Mouse (Mus musculus): ENCODE measurements around the gene Irf3.

Gene Irf3

DNA sequence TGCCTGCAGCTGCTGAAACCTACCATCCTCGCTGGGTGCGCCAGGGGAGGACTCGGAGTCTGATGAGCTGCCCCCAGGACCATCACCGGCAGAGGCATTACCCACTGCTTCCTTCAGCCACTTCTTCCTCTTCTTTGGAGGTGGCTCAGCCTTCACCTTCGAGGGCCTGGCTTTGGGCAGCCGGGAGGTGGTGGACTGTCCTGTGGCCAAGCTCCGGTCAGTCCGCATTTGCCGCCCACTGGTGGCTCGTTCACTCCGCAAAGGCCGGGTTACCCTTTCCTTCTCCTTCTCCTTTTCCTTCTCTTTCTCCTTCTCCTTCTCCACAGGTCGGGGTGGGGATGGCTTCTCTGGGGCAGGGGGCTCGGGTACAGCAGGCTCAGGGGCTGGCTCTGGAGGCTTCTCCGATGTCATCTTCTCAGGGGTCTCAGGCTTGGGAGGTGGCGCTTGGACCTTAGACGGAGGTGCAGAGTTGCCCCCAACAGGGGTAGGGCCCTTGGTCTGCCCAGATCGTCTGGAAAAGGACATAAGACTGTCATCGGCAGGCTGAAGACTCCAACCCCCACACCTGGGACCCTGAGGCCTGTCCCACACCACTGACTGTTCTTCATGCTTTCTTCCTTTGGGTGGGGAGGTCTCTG, 36.4 kb downstream of the Irf3 start:
- no peak for DNase-seq (ENCODE audit: low read depth, low spot score)

DNA sequence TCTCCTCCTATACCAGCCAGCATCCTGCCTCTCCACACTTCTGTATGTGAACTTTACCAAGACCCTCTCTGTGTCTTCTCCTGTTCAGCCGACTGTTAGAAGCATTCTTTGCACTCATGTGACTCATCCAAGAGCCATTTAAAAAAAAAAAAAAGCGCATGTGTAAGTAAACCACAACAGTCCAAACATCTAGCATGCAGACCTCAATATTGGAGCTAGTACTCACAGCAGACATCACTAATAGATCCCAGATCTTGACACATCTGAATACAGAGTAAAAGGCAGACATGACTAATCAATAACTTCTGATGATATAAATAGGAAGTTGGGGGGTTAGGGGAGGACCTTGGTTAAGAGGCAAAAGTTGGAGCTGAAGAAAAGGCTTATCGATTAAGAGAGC, 38.2 kb downstream of the Irf3 start:
- DNase-seq (ENCODE audit: low read depth, low spot score) = no peak

DNA sequence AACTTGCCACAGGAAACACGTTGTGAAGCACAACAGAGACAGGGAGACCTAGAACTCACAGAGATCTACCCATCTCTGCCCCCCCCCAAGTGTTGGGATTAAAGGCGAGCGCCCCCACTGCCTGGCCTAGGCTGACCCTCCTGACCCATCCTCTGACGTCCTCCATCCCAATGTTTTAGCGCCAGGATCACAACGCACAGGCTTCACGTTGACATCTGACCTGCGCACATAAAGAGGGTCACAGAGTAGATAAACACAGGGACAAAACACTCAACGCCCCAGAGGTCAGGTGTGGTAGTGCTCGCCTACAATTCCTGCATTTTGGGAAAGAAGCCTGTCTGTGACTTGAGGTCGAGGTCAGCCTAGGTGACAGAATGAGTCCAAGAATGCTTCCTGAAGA, 39.3 kb downstream of the Irf3 start:
- no peak for DNase-seq (ENCODE audit: low read depth, low spot score)

DNA sequence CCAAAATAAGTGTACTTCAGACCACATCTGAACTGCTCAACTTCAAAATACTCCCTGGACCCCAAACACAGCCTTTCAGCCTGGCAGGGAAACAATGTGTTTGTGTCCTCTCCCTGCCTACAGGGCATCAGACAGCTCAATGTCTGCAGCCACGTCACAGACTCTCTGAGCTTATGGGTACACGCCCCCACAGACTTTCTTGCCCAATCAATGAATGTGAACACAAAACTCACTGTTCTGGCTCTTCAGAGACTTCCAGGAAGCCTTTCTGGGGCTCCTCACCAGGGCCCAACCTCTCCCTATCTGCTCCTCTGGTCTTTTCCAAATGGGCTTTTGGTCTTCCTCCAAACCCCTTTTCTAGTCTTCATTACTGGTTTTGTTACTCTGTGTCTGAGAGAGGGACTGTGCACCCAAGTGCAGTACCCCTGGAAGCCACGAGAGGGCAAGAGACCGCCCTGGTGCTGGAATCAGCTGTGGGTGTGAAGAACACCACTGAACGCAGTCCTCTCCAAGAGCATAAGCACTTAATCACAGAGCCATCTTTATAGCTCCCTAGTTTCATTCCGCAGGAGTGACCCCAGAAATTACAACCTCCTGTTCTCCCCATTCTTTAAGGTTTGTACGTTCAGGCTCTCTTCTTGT, 40.4 kb downstream of the Irf3 start:
- peak; percentile 46 for DNase-seq (ENCODE audit: low read depth, low spot score)

DNA sequence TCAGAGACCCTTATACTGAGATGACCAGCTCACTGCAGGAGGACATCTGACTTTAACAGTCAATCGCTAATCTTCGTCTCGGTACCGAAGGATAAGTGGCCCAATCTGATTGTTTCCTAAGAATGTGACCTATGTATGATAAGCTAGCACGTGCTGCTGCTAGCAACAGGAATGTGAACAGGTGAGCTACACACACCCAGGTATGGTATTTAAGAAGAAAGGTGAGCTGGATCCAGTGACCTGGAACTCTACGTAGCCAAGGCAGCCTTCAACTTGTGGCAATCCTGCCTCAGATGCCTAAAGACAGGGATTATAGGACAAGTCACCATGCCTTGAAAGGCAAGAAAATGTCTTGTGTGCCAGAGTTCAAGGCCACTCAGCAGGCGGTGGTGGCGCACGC, 41.0 kb downstream of the Irf3 start:
- no peak for DNase-seq (ENCODE audit: low read depth, low spot score)

DNA sequence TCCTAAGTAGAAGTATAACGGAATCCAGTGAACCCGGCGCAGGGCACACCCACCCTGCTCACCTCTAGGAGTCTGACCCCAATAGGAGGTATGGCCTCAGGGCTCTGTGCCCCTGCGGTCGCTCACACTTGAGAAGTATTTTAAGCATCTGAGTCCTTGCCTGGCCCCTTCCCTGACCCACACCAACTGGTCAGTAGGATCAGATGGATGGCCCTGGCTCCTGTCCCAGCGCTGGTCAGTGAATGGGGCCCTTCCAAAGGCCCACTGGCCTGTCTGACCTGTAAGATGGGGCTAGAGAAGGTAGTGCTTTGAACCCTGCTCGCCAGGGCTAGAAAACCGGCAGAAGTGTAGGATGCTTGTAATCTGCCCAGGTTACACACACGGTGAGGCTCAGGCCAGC, 43.4 kb downstream of the Irf3 start:
- no peak for DNase-seq (ENCODE audit: low read depth, low spot score)

DNA sequence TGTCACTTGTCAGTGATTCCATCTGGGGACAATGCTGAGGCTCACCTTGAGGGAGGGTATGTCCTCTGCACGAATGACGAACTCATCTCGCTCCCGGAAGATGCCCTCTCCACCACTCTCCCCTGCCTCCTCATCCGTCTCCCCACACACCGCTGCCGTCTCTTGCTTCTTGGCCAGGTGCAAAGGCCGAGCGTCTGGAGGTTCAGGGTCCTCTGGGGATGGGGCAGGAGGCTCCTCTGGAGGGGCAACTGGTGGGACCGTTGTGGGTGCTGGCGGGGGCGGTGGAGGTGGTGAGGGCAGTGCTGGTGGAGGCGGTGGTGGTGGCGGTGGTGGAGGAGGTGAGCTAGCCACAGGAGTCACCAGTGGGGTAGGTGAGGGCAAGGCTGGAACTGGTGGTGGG, 45.9 kb downstream of the Irf3 start:
- no peak for DNase-seq (ENCODE audit: low read depth, low spot score)

DNA sequence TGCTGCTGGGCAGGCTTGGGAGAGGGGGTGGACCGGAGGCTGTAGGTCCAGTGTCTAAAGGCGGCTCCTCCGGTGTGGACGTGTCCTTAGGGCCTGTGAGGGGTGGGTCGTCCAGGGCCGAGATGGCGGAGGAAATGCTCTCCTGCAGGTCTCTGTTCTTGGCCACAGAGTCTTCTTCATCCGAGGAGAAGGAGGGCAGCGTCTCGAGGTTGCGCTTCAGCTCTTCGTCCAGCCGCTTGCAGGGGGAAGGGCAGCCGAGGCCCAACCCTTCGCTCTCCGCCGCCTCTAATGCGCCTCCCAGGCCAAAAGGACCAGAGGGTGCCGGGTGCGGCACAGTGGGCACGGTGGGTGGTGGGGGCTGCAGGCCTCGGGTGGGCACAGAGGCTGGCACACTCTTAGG, 48.3 kb downstream of the Irf3 start:
- no peak for DNase-seq (ENCODE audit: low read depth, low spot score)

DNA sequence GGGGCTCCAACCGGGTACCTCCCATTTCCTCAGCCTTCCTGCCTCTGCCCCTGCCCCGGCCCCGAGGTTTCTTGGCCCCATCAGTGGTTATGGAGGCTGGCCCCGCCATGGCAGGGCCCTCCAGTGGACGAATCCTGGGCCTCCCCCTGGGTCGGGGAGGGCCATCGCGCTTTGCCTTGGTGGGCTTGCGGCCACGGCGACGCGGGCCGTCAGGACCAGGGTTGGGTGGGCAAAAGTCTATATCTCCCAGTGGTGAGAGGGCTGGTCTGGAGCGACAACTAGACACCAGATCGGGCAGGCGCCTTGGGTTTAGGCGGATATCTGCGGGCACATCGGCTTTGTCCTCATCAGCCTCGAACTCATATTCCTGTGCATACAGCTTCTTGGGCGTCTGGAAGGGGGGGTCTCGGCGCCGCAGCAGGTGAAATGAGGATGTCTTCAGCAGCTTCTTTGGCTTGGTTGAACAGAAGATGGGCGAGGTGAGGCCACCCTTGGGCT, 49.5 kb downstream of the Irf3 start:
- DNase-seq (ENCODE audit: low read depth, low spot score) = no peak

DNA sequence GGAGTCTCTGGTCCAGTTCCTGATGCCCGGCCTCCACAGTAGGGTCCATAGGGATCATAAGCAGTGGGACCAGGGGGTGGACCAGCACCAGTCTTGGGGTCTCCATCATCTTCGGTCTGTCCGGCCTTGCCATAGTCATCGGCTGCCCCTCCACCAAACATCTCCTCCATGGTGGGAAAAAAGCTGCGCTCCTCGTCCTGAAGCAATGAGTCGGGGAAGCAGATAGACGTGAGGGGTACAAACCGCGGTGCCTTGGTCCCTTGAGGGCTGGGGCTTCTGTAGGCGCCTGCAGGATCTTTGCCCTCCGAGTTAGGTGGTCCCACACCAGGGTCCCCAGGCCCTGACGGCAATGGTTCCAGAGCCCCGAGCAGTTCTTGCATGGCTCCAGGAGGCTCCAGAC, 50.0 kb downstream of the Irf3 start:
- DNase-seq (ENCODE audit: low read depth, low spot score) = no peak

DNA sequence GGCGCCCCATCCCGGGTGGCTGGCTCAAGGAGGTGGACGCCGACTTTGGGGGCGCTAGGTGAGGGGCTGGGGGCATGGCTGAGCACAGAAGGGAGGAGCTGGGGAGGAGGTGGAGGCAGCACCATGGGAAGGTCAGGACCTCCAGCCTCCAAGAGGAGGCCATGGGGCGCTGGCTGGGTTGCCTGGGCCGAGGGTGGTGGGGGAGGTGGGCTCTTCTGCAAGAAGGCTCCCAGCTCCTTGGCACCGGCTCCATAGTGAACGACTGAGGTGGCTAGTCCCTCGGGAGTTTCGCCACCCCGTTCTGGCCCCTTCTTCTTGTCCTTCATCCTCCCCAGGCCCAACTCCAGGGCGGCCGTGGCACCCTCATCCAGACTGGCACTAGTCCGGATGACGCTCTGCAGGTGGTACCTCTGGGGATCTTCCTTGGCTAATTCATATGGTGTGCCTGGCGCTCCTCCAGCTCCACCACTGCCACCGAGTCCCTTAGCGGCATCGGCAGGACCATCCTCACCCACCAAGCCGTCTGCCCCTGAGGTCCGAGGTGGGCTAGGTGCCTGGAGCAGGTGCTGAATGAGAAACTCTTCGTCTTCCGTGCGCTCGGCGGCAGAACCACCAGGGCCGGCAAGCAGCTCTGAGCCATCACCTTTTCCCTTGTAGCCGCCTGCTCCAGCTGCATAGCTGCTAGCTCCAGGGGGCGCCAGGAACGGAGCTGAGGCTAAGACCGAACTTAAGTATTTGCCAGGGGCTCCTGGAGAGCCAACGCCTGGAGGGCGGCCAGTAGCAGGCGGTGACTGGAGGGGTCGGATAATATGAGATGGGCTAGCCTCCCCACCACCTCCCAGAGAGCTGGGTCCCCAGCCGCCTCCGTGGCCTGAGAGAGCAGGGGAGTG, 50.8 kb downstream of the Irf3 start:
- DNase-seq (ENCODE audit: low read depth, low spot score) = no peak

DNA sequence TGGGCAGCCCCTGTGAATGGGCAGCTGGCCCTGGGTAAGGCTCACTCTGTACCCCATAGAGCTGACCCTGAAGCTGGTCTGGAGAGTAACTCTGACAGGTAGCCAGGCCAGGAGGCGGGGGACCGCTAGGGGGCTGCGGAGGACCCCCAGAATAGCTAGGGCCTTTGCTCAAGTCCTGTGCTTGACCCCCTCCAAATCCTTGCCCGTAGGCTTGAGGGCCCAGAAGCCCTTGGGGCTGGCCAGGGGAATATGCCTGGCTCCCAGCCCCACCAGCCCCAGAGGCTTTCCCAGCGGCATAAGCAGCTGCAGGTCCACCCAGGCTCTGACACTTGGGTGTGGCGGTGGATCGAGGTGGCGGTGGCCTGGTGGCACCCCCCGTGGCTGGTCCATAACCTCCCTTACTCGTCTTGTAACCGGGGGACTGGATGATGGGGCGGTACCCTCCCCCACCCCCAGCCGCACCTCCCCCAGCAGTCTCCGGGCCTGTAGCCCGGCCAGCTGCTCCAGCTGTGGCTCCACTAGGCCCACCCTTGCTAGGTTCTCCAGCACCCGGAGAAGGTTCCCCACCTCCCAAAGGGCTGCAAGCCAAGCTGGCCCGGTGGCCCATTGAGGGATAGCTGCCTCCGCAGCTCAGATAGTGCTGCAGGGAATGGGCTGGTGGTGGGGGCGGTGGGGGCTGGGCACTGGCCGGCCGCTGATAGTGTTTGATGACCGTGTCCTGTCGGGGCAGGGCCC, 51.6 kb downstream of the Irf3 start:
- DNase-seq (ENCODE audit: low read depth, low spot score) = no peak

DNA sequence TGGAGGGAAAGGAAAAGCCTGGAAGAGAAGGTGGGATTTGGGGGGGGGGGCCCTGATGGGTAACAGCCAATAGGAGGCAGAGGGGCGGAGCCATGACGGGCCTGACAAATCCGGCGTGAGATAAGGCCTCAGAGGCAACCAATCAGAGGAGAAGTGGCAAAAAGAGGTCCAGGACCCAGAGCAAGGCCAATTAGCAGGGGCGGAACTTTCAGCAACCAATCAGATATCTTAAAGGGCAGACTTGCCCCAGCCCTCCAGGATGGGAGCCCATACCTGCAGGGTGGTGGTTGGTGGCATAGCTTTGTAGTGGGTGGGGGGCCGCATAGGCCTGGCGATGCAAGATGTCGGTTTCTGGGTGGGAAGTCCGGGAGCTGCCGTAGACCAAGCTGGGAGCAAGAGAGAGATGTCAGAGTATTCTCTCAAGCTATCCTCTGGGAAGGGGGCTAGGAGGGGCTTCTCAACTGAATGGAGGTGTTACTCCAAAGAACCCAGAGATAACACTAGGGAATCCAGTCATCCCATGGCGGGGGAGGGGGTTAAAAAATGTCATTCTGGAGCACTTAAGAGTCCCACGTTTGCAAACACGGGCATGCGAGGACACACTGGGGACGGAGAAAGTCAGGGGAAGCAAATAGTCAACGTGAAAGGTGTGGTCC, 53.6 kb downstream of the Irf3 start:
- DNase-seq (ENCODE audit: low read depth, low spot score) = peak; percentile 96

DNA sequence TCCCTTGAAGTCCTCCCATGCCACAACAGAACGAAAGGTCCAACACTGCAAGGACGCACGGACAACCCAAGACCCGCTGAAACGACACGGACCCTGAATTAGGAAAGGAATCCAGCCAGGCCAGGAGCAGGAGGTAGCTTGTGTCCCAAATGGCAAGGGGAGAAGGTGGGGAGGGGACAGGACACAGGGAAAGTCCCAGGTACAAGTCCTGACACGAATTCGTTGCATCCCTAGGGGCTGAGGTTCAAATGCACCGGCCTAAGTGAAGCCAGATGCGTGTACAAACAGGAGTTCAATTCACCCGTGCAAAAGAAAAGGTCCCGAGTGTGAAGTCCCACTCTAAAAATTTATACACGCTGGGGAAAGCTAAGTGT, 54.1 kb downstream of the Irf3 start:
- DNase-seq (ENCODE audit: low read depth, low spot score) = no peak
